Mouse (Mus musculus) liver, embryonic 11.5 days (tissue): ENCODE data around the gene Znrf1. TPM values are rescaled to one million over a fixed set of nuclear protein-coding genes. Genes with fewer than 3 reads are reported as not detected.

Experiments
- ATAC-seq: fragments of 200-750 bp; cut with Nextera tagmentation; replicated peaks from 2 replicates; pipeline ENCODE4 v1.8.0; 2017; ENCODE audit warnings: moderate number of reproducible peaks, mild to moderate bottlenecking, moderate TSS enrichment, moderate library complexity; ENCODE audit not compliant: low FRiP score
- DNase-seq: peaks from one replicate; pipeline ENCODE4 v3.0.0-alpha.2; 2017; ENCODE audit warnings: low spot score
- H3K27ac ChIP-seq: fragments of 300-500 bp; sonication (generic); 2 replicates; pipeline ENCODE4 v1.5.1; 2014; ENCODE audit warnings: mild to moderate bottlenecking, low read depth, low read length, control low read depth
- H3K27me3 ChIP-seq: fragments of 300-500 bp; sonication (generic); replicated peaks from 2 replicates; pipeline ENCODE4 v1.6.1; 2014; ENCODE audit warnings: low read length, mixed read lengths; ENCODE audit not compliant: control insufficient read depth, insufficient read depth
- H3K36me3 ChIP-seq: fragments of 300-500 bp; sonication (generic); 2 replicates; pipeline ENCODE4 v1.6.1; 2014; ENCODE audit warnings: mild to moderate bottlenecking, low read length, moderate library complexity, mixed read lengths; ENCODE audit not compliant: control insufficient read depth, insufficient read depth
- H3K4me1 ChIP-seq: fragments of 300-500 bp; sonication (generic); replicated peaks from 2 replicates; pipeline ENCODE4 v1.6.1; 2014; ENCODE audit warnings: low read length, mixed read lengths; ENCODE audit not compliant: control insufficient read depth, insufficient read depth
- H3K4me2 ChIP-seq: fragments of 300-500 bp; sonication (generic); 2 replicates; pipeline ENCODE4 v1.6.1; 2014; ENCODE audit warnings: mild to moderate bottlenecking, control low read depth, moderate library complexity
- H3K4me3 ChIP-seq: fragments of 300-500 bp; sonication (generic); 2 replicates; pipeline ENCODE4 v1.5.1; 2014; ENCODE audit warnings: low read depth, low read length, control low read depth
- H3K9ac ChIP-seq: fragments of 300-500 bp; sonication (generic); 2 replicates; pipeline ENCODE4 v1.6.1; 2014; ENCODE audit warnings: low read depth, low read length, control low read depth
- H3K9me3 ChIP-seq: fragments of 300-500 bp; sonication (generic); 2 replicates; pipeline ENCODE4 v1.6.1; 2016; ENCODE audit warnings: low read length, inconsistent platforms, mixed read lengths; ENCODE audit not compliant: control insufficient read depth
- WGBS: fragments of 180-500 bp; shearing (Covaris S2); extraction: QIAGEN DNeasy Blood & Tissue Kit; methylation state at CpG from one replicate; pipeline ENCODE4 v1.1.7; 2014; 5-methylcytosine and 5-hydroxymethylcytosine counted together
- polyA plus RNA-seq: library from polyadenylated mRNA; unstranded; fragments of >200 nt; fragmentation: Nextera tagmentation; extraction: Ambion mirVana; gene quantifications from 2 replicates; pipeline ENCODE4 v1.2.1, GENCODE M21; 2014

The Znrf1 gene
- polyA plus RNA-seq, 1 experiment from 2014 or later = 27.6 TPM

- H3K9ac ChIP-seq = no peak overlapping the region
- no peaks in the 10 kb centered on the region for H3K36me3 ChIP-seq
- 96% methylated on average over 2 of the region's 2 CpGs for WGBS
- DNase-seq (no peak), ATAC-seq (no peak)
- no peaks in the 10 kb centered on the region for H3K9me3 ChIP-seq
- H3K4me3 ChIP-seq = no peak overlapping the region
- H3K27ac ChIP-seq = no peak overlapping the region
- no peaks in the 10 kb centered on the region; the same call in 1 of the 2 replicates for H3K4me1 ChIP-seq
- no peaks in the 10 kb centered on the region for H3K27me3 ChIP-seq
- H3K4me2 ChIP-seq = no peak overlapping the region
Observed at GRCm38 (mm10) chr8:111604986-111605385, 69.1 kb downstream of the Znrf1 start.

GRCm38 (mm10) chr8:111606961-111607360, 71.1 kb downstream of the Znrf1 start:
- Histone ChIP-seq H3K9ac (no peak overlapping the region), H3K4me1 (no peaks in the 10 kb centered on the region), H3K27ac (no peak overlapping the region), H3K36me3 (no peaks in the 10 kb centered on the region; the same call in 1 of the 2 replicates), H3K27me3 (no peaks in the 10 kb centered on the region), H3K4me3 (no peak overlapping the region), H3K4me2 (no peak overlapping the region), H3K9me3 (no peaks in the 10 kb centered on the region)
- WGBS = 90% methylated on average over 9 of the region's 9 CpGs
- no peak for DNase-seq
- no peak for ATAC-seq

GRCm38 (mm10) chr8:111607414-111607813, 71.5 kb downstream of the Znrf1 start:
- Histone ChIP-seq H3K27me3 (no peaks in the 10 kb centered on the region), H3K9ac (no peak overlapping the region), H3K9me3 (no peaks in the 10 kb centered on the region), H3K4me2 (no peak overlapping the region), H3K4me1 (no peaks in the 10 kb centered on the region), H3K4me3 (no peak overlapping the region), H3K27ac (no peak overlapping the region), H3K36me3 (no peaks in the 10 kb centered on the region; the same call in 1 of the 2 replicates)
- DNase-seq (no peak), ATAC-seq (no peak)
- 88% methylated on average over 7 of the region's 7 CpGs for WGBS

GRCm38 (mm10) chr8:111613181-111613580, 77.3 kb downstream of the Znrf1 start:
- Histone ChIP-seq H3K9ac (no peak overlapping the region), H3K4me3 (no peak overlapping the region), H3K4me1 (no peaks in the 10 kb centered on the region), H3K27ac (no peak overlapping the region), H3K9me3 (no peaks in the 10 kb centered on the region), H3K36me3 (no peaks in the 10 kb centered on the region; the same call in 1 of the 2 replicates), H3K4me2 (no peak overlapping the region), H3K27me3 (no peaks in the 10 kb centered on the region)
- no peak for ATAC-seq
- 78% methylated on average over 5 of the region's 5 CpGs for WGBS
- DNase-seq = no peak

- WGBS = 84% methylated on average over 6 of the region's 6 CpGs
- H3K4me3 ChIP-seq = no peak overlapping the region
- H3K27ac ChIP-seq = no peak overlapping the region
- no peak overlapping the region for H3K4me2 ChIP-seq
- DNase-seq (no peak), ATAC-seq (no peak)
- no peaks in the 10 kb centered on the region for H3K9me3 ChIP-seq
- no peaks in the 10 kb centered on the region for H3K27me3 ChIP-seq
- no peak overlapping the region for H3K9ac ChIP-seq
- H3K4me1 ChIP-seq = no peaks in the 10 kb centered on the region
- no peaks in the 10 kb centered on the region; the same call in 1 of the 2 replicates for H3K36me3 ChIP-seq
Observed at GRCm38 (mm10) chr8:111614786-111615701, 79.1 kb downstream of the Znrf1 start.

GRCm38 (mm10) chr8:111617812-111618211, 81.9 kb downstream of the Znrf1 start:
- ATAC-seq (no peak), DNase-seq (no peak)
- H3K4me2 ChIP-seq = no peak overlapping the region
- no peak overlapping the region for H3K4me3 ChIP-seq
- no peak overlapping the region for H3K27ac ChIP-seq
- no peaks in the 10 kb centered on the region for H3K27me3 ChIP-seq
- no peak overlapping the region for H3K9ac ChIP-seq
- 66% methylated on average over 6 of the region's 6 CpGs for WGBS
- H3K4me1 ChIP-seq = no peaks in the 10 kb centered on the region
- no peaks in the 10 kb centered on the region for H3K9me3 ChIP-seq
- peaks cover 5% of the 10 kb centered on the region; the same call in 1 of the 2 replicates for H3K36me3 ChIP-seq

GRCm38 (mm10) chr8:111618273-111618672, 82.4 kb downstream of the Znrf1 start:
- H3K4me3 ChIP-seq = no peak overlapping the region
- no peak for ATAC-seq
- 92% methylated on average over 4 of the region's 4 CpGs for WGBS

GRCm38 (mm10) chr8:111619936-111620335, 84.0 kb downstream of the Znrf1 start:
- Histone ChIP-seq H3K4me2 (no peak overlapping the region), H3K27me3 (no peaks in the 10 kb centered on the region), H3K27ac (no peak overlapping the region), H3K9me3 (no peaks in the 10 kb centered on the region), H3K4me1 (no peaks in the 10 kb centered on the region), H3K36me3 (peaks cover 5% of the 10 kb centered on the region; the same call in 1 of the 2 replicates), H3K9ac (no peak overlapping the region), H3K4me3 (no peak overlapping the region)
- ATAC-seq (no peak), DNase-seq (no peak)
- WGBS = 63% methylated on average over 1 of the region's 1 CpGs

More at GRCm38 (mm10) chr8:111618273-111618672, 82.4 kb downstream of the Znrf1 start:
- Histone ChIP-seq H3K9ac (no peak overlapping the region), H3K9me3 (no peaks in the 10 kb centered on the region), H3K4me2 (no peak overlapping the region), H3K36me3 (peaks cover 5% of the 10 kb centered on the region; the same call in 1 of the 2 replicates), H3K27me3 (no peaks in the 10 kb centered on the region), H3K4me1 (no peaks in the 10 kb centered on the region), H3K27ac (no peak overlapping the region)
- DNase-seq = no peak

- peaks cover 5% of the 10 kb centered on the region; the same call in 1 of the 2 replicates for H3K36me3 ChIP-seq
- no peaks in the 10 kb centered on the region for H3K9me3 ChIP-seq
- 84% methylated on average over 3 of the region's 3 CpGs for WGBS
- no peak overlapping the region for H3K4me2 ChIP-seq
- DNase-seq = no peak
- H3K4me1 ChIP-seq = no peaks in the 10 kb centered on the region
- no peak overlapping the region for H3K4me3 ChIP-seq
- H3K27ac ChIP-seq = no peak overlapping the region
- no peak overlapping the region for H3K9ac ChIP-seq
- H3K27me3 ChIP-seq = no peaks in the 10 kb centered on the region
- ATAC-seq = no peak
Observed at GRCm38 (mm10) chr8:111622104-111622503, 86.2 kb downstream of the Znrf1 start.
